Mouse (Mus musculus): ENCODE measurements around the gene Ssmem1.

Ssmem1 gene

GRCm38 (mm10) chr6:30554621-30555170 is 45.0 kb downstream of the Ssmem1 start:
- no peak for DNase-seq

GRCm38 (mm10) chr6:30556080-30556479 is 46.4 kb downstream of the Ssmem1 start:
- no peak for DNase-seq

GRCm38 (mm10) chr6:30559726-30560125 is 50.1 kb downstream of the Ssmem1 start:
- DNase-seq, result no peak

GRCm38 (mm10) chr6:30562132-30562531 is 52.5 kb downstream of the Ssmem1 start:
- DNase-seq, result no peak

GRCm38 (mm10) chr6:30563575-30563974 is 53.9 kb downstream of the Ssmem1 start:
- DNase-seq, result no peak

GRCm38 (mm10) chr6:30564051-30564450 is 54.4 kb downstream of the Ssmem1 start:
- DNase-seq, result no peak

- DNase-seq, result no peak
Measured at GRCm38 (mm10) chr6:30568069-30568468, 58.4 kb downstream of the Ssmem1 start, which contains the start of gene Cpa4. TSS of gene Cpa4 (plus strand) at chr6:30568369.

- no peak for DNase-seq
Measured at GRCm38 (mm10) chr6:30569331-30569730, 59.7 kb downstream of the Ssmem1 start.
